Mouse (Mus musculus) heart, postnatal 0 days (tissue): ENCODE data around the gene Wapl. TPM values are rescaled to one million over a fixed set of nuclear protein-coding genes. Genes with fewer than 3 reads are reported as not detected.

Experiments
- ATAC-seq: fragments of 200-750 bp; cut with Nextera tagmentation; 2 replicates; pipeline ENCODE4 v1.8.0; 2017; ENCODE audit warnings: low read depth, moderate number of reproducible peaks, moderate library complexity; ENCODE audit not compliant: insufficient read depth
- DNase-seq: peaks from one replicate; pipeline ENCODE4 v3.0.0-alpha.2; 2016; ENCODE audit warnings: low spot score
- H3K27ac ChIP-seq: fragments of 300-500 bp; sonication (generic); 2 replicates; pipeline ENCODE4 v1.5.1; 2014; ENCODE audit warnings: low read depth, mild to moderate bottlenecking
- H3K27me3 ChIP-seq: fragments of 300-500 bp; sonication (generic); 2 replicates; pipeline ENCODE4 v1.6.1; 2014; ENCODE audit warnings: low read length, mixed read lengths; ENCODE audit not compliant: control insufficient read depth, insufficient read depth
- H3K36me3 ChIP-seq: fragments of 300-500 bp; sonication (generic); replicated peaks from 2 replicates; pipeline ENCODE4 v1.6.1; 2014; ENCODE audit warnings: low read length, mixed read lengths; ENCODE audit not compliant: control insufficient read depth, insufficient read depth
- H3K4me1 ChIP-seq: fragments of 300-500 bp; sonication (generic); 2 replicates; pipeline ENCODE4 v1.6.1; 2014; ENCODE audit warnings: antibody characterized with exemption; ENCODE audit not compliant: control insufficient read depth, insufficient read depth
- H3K4me2 ChIP-seq: fragments of 300-500 bp; sonication (generic); 2 replicates; pipeline ENCODE4 v1.6.1; 2014; ENCODE audit warnings: low read depth, mild to moderate bottlenecking, low read length, moderate library complexity
- H3K4me3 ChIP-seq: fragments of 300-500 bp; sonication (generic); 2 replicates; pipeline ENCODE4 v1.5.1; 2014; ENCODE audit warnings: low read depth, low read length
- H3K9ac ChIP-seq: fragments of 300-500 bp; sonication (generic); replicated peaks from 2 replicates; pipeline ENCODE4 v1.6.1; 2014; ENCODE audit warnings: low read depth, low read length, mixed read lengths
- H3K9me3 ChIP-seq: fragments of 300-500 bp; sonication (generic); replicated peaks from 2 replicates; pipeline ENCODE4 v1.6.1; 2016; ENCODE audit warnings: low read length; ENCODE audit not compliant: control insufficient read depth
- CTCF ChIP-seq: IDR thresholded peaks from 2 replicates; pipeline ENCODE4 v1.5.1; 2016; ENCODE audit warnings: antibody characterized with exemption, control low read depth, low read depth
- EP300 ChIP-seq: IDR thresholded peaks from 2 replicates; pipeline ENCODE4 v1.6.1; 2016; ENCODE audit warnings: antibody characterized with exemption, low read depth
- WGBS: fragments of 180-500 bp; shearing (Covaris S2); extraction: QIAGEN DNeasy Blood & Tissue Kit; methylation state at CpG from one replicate; pipeline ENCODE4 v1.1.7; 2014; 5-methylcytosine and 5-hydroxymethylcytosine counted together
- polyA plus RNA-seq: library from polyadenylated mRNA; unstranded; fragments of >200 nt; fragmentation: Nextera tagmentation; extraction: Ambion mirVana; gene quantifications from 2 replicates; pipeline ENCODE4 v1.2.1, GENCODE M21; 2015
- total RNA-seq: library from RNA; depleted of rRNA; stranded (reverse); fragments of >200 nt; gene quantifications from 2 replicates; pipeline ENCODE4 v1.2.3, GENCODE M21; 2014; ENCODE audit warnings: low replicate concordance

Gene Wapl
- total and polyA plus RNA-seq, 2 experiments from 2014 or later: 10.8 to 17.1 TPM

- WGBS: 0% methylated on average over 40 of the region's 52 CpGs
- H3K27ac ChIP-seq: peak overlapping the region; percentile 97
Observed at GRCm38 (mm10) chr14:34674229-34674791, 582 bp downstream of the Wapl start.

GRCm38 (mm10) chr14:34674932-34675331 is 1.2 kb downstream of the Wapl start:
- ATAC-seq (no peak), DNase-seq (no peak)
- no peaks in the 10 kb centered on the region for H3K9me3 ChIP-seq
- H3K4me2 ChIP-seq: peak overlapping the region; percentile 91
- peak overlapping the region; percentile 99 for H3K4me3 ChIP-seq
- no peaks in the 10 kb centered on the region for H3K27me3 ChIP-seq
- H3K27ac ChIP-seq: peak overlapping the region; percentile 97
- 18% methylated on average over 9 of the region's 9 CpGs for WGBS
- H3K36me3 ChIP-seq: peaks cover 10% of the 10 kb centered on the region; the same call in 1 of the 2 replicates
- no peak for TF ChIP-seq CTCF
- TF ChIP-seq EP300: no peak
- H3K4me1 ChIP-seq: peaks cover 3% of the 10 kb centered on the region; the same call in 1 of the 2 replicates
- peak overlapping the region; percentile 98 for H3K9ac ChIP-seq

More at GRCm38 (mm10) chr14:34674229-34674791, 582 bp downstream of the Wapl start:
- Histone ChIP-seq H3K4me1 (peaks cover 3% of the 10 kb centered on the region; the same call in 1 of the 2 replicates), H3K9ac (peak overlapping the region; percentile 98), H3K4me3 (peak overlapping the region; percentile 99), H3K36me3 (peaks cover 10% of the 10 kb centered on the region; the same call in 1 of the 2 replicates), H3K9me3 (no peaks in the 10 kb centered on the region), H3K4me2 (peak overlapping the region; percentile 91), H3K27me3 (no peaks in the 10 kb centered on the region)
- no peak for TF ChIP-seq EP300
- no peak for TF ChIP-seq CTCF
- peak; percentile 33 for DNase-seq
- peak; percentile 49 for ATAC-seq

- H3K9me3 ChIP-seq: no peaks in the 10 kb centered on the region
- peak overlapping the region; percentile 91 for H3K4me2 ChIP-seq
- H3K27me3 ChIP-seq: no peaks in the 10 kb centered on the region
- H3K4me3 ChIP-seq: peak overlapping the region; percentile 99; the same call in 1 of the 2 replicates
- no peak overlapping the region for H3K27ac ChIP-seq
- H3K4me1 ChIP-seq: peaks cover 3% of the 10 kb centered on the region; the same call in 1 of the 2 replicates
- H3K9ac ChIP-seq: no peak overlapping the region
- H3K36me3 ChIP-seq: peaks cover 10% of the 10 kb centered on the region; the same call in 1 of the 2 replicates
- no peak for ATAC-seq
- TF ChIP-seq CTCF (no peak), EP300 (no peak)
- no peak for DNase-seq
- 50% methylated on average over 5 of the region's 5 CpGs for WGBS
Observed at GRCm38 (mm10) chr14:34675347-34675865, 1.7 kb downstream of the Wapl start.

GRCm38 (mm10) chr14:34680815-34681214 is 7.1 kb downstream of the Wapl start:
- ATAC-seq (no peak), DNase-seq (no peak)
- H3K9me3 ChIP-seq: no peaks in the 10 kb centered on the region
- H3K4me1 ChIP-seq: no peaks in the 10 kb centered on the region
- H3K27ac ChIP-seq: no peak overlapping the region
- H3K4me2 ChIP-seq: no peak overlapping the region
- H3K4me3 ChIP-seq: no peak overlapping the region
- no peaks in the 10 kb centered on the region for H3K27me3 ChIP-seq
- H3K9ac ChIP-seq: no peak overlapping the region
- WGBS: 85% methylated on average over 2 of the region's 2 CpGs
- peaks cover 23% of the 10 kb centered on the region for H3K36me3 ChIP-seq
- TF ChIP-seq CTCF: no peak
- TF ChIP-seq EP300: no peak

GRCm38 (mm10) chr14:34684989-34685388 is 11.3 kb downstream of the Wapl start:
- no peak overlapping the region for H3K4me3 ChIP-seq
- no peak for ATAC-seq
- TF ChIP-seq EP300 (no peak), CTCF (no peak)
- no peak overlapping the region for H3K27ac ChIP-seq
- H3K4me1 ChIP-seq: no peaks in the 10 kb centered on the region
- H3K9ac ChIP-seq: no peak overlapping the region
- H3K27me3 ChIP-seq: no peaks in the 10 kb centered on the region
- DNase-seq: no peak
- H3K4me2 ChIP-seq: no peak overlapping the region
- H3K36me3 ChIP-seq: peaks cover 14% of the 10 kb centered on the region
- no peaks in the 10 kb centered on the region for H3K9me3 ChIP-seq
